Mouse (Mus musculus) left cerebral cortex, adult 2 months (tissue): ENCODE measurements around the gene Spata5. TPM values are rescaled to one million over a fixed set of nuclear protein-coding genes. Genes with fewer than 3 reads are reported as not detected.

ENCODE experiments used
- DNase-seq, 2 experiments: peaks; one replicate each; pipeline ENCODE4 v3.0.0; 2021 to 2022; ENCODE audit warnings: low spot score in 2 of 2, mixed read lengths in 1 of 2; ENCODE audit errors: extremely low spot score in 1 of 2
- H3K27ac ChIP-seq: fragments of 200-600 bp; 2 replicates; pipeline ENCODE4 v1.8.1; 2022
- H3K4me3 ChIP-seq: fragments of 200-600 bp; 2 replicates; pipeline ENCODE4 v1.8.1; 2022
- CTCF ChIP-seq: fragments of 200-600 bp; IDR thresholded peaks from 2 replicates; pipeline ENCODE4 v1.8.1; 2022; ENCODE audit warnings: antibody characterized with exemption, mild to moderate bottlenecking, moderate library complexity
- intact Hi-C: fragments of 180-260 bp; cut with DNase I; formaldehyde crosslinking; loops from one replicate; pipeline ENCODE4 v1.15.1; 2025
- total RNA-seq, 2 experiments: library from RNA; stranded (reverse); gene quantifications; 2 replicates each; pipeline ENCODE4 v1.2.3; 2021

Spata5 gene
- total RNA-seq, 2 experiments from 2014 or later: 19.1 to 20.4 TPM

DNA sequence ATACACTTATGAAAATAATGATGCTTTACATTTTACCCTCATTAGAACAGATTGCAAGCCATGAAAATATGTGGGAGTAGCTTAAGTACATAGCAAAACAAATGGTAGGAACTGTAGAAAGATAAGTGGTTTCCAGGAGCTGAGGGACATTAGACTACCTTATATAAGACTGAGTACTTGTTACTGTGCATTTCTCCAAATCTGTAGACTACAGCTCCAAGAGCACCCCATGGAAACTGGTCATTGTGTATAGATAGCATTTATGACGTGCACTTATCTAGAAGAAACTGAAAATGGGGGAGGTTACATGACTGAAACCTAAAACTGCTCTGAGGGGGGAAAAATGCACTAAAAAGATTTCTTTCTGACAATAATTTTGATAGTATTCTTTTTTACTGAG lies 63.0 kb downstream of the Spata5 start:
- TF ChIP-seq CTCF: no peak
- Histone ChIP-seq H3K27ac (no peak overlapping the region), H3K4me3 (no peak overlapping the region)
- DNase-seq: no peak
- intact Hi-C loops: no loop called here

GRCm38 (mm10) chr3:37483709-37484265 lies 64.1 kb downstream of the Spata5 start:
- H3K4me3 ChIP-seq: no peak overlapping the region
- DNase-seq: no peak
- intact Hi-C loops: no loop called here
- H3K27ac ChIP-seq: no peak overlapping the region
- TF ChIP-seq CTCF: no peak

DNA sequence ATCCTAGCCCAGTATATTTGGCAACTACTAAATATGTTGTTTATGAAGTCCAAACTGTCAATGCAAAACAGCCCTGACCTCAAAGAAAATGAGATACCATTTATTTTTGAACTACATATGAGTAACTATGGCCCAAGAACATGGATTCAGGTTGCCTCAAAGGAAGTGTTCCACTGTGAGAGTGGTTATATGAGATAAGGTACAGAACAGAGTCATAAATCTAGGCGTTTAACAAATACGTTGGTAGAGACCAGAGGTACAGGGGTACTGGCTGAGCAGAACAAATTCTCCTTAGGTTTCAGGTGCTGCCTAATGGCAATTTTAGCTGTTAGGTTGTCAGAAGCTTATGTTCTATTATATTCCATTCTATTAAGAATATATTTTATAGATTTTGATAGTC lies 67.9 kb downstream of the Spata5 start:
- Histone ChIP-seq H3K27ac (no peak overlapping the region), H3K4me3 (no peak overlapping the region)
- no peak for TF ChIP-seq CTCF
- no peak for DNase-seq
- intact Hi-C loops: no loop called here

- intact Hi-C loops: no loop called here
- DNase-seq: no peak
- no peak for TF ChIP-seq CTCF
- Histone ChIP-seq H3K4me3 (no peak overlapping the region), H3K27ac (no peak overlapping the region)
These were observed 68.5 kb downstream of the Spata5 start for GRCm38 (mm10) chr3:37488173-37488572.

- Histone ChIP-seq H3K4me3 (no peak overlapping the region), H3K27ac (no peak overlapping the region)
- TF ChIP-seq CTCF: no peak
- DNase-seq: no peak
- intact Hi-C loops: no loop called here
These were observed 70.3 kb downstream of the Spata5 start for GRCm38 (mm10) chr3:37490025-37490424.

- H3K27ac ChIP-seq: no peak overlapping the region
- no peak for TF ChIP-seq CTCF
- intact Hi-C loops: no loop called here
- DNase-seq: no peak
- no peak overlapping the region for H3K4me3 ChIP-seq
These were observed 81.2 kb downstream of the Spata5 start for GRCm38 (mm10) chr3:37500939-37501338.

DNA sequence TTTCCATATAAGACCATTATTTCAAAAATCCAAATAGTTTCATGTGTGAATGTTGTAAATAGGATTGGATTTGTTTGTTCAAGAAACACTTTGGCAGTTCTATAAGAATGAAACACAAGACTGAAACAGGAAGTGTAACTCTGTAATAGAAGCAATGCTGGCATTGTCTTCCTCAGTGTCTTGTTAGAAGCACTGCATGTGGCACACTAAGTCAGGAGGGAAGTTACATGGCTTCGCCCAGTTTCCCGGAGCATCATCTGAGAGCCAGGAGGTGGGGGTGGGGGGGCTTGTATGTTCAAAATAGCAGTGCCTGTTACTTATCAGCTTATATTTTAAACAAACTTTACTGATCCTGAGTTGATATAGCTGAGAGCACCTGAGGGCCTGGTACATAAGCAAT lies 82.9 kb downstream of the Spata5 start:
- intact Hi-C loops: no loop called here
- Histone ChIP-seq H3K27ac (no peak overlapping the region), H3K4me3 (no peak overlapping the region)
- DNase-seq: no peak
- no peak for TF ChIP-seq CTCF

DNA sequence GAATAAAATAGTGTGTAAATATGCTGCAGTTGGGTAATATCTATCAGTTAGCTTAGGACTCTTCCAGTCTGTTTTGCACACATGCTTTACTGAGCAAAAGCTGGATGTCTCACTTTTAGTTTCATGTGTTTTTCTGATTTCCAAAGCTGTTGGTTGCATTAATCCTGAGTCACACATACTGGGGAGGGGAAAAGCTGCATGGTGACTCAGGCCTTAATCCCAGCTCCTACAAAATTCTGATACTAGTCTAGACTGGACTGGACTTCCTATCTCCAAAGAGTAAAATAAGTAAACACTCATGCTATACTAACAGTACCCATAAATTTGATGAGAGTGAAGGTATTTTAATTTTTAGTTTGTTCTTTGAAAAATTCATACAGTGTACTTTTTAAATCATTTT lies 84.2 kb downstream of the Spata5 start:
- no peak for TF ChIP-seq CTCF
- intact Hi-C loops: no loop called here
- Histone ChIP-seq H3K4me3 (no peak overlapping the region), H3K27ac (no peak overlapping the region)
- no peak for DNase-seq

- no peak for TF ChIP-seq CTCF
- no peak for DNase-seq
- intact Hi-C loops: no loop called here
- Histone ChIP-seq H3K4me3 (no peak overlapping the region), H3K27ac (no peak overlapping the region)
These were observed 90.6 kb downstream of the Spata5 start for GRCm38 (mm10) chr3:37510055-37511032.

DNA sequence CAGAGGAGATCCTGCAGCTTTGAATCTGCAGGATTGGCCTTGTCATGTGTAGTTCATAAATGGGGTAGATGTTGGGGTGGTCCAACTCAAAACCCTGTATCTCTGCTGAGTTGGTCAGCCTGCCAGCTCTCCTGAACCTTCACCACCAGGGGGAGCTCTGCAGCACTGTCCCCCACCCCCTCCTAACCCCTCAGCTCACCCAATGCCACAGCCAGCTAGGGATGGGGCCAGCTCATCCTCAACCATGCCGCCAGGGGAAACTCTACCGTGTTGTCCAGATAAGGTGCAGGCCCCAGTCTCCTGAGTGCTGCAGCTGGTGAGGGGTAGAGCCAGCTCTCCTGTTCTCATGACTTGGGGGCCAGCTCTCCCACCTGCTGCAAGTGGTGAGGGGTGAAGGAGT lies 95.8 kb downstream of the Spata5 start:
- no peak overlapping the region for H3K4me3 ChIP-seq
- intact Hi-C loops: no loop called here
- no peak overlapping the region for H3K27ac ChIP-seq
- TF ChIP-seq CTCF: peak; percentile 58
- DNase-seq: peak in 1 of 2 experiments; percentile 21

GRCm38 (mm10) chr3:37516379-37516778 lies 96.7 kb downstream of the Spata5 start:
- Histone ChIP-seq H3K4me3 (no peak overlapping the region), H3K27ac (no peak overlapping the region)
- intact Hi-C loops: no loop called here
- no peak for TF ChIP-seq CTCF
- no peak for DNase-seq

DNA sequence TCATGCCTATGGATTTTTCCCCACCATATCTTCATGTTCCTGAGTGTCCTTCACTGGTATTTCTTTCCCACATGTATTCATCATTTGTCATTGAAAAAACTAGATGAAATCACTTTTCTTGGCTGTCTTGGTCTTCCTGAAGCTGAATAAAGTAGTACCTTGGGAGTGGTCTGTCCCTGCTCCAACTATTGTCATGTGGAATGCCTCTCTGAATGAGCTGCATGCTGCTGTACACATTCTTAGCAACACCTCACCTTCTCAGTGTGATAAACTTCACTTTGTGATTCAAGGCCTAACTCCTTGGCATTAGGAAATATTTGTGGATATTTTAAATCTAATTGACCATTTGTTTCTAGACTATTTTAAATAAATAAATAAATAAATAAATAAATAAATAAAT lies 98.9 kb downstream of the Spata5 start:
- Histone ChIP-seq H3K27ac (no peak overlapping the region), H3K4me3 (no peak overlapping the region)
- no peak for TF ChIP-seq CTCF
- intact Hi-C loops: no loop called here
- no peak for DNase-seq
